Mouse (Mus musculus) testis, adult 2 months (tissue): ENCODE measurements around the gene Foxa1. TPM values are rescaled to one million over a fixed set of nuclear protein-coding genes. Genes with fewer than 3 reads are reported as not detected.

ENCODE experiments used
- H3K27ac ChIP-seq: fragments of 200-500 bp; 2 replicates; pipeline ENCODE4 v1.5.1; 2012; ENCODE audit warnings: low read depth, low read length; ENCODE audit not compliant: control insufficient read depth, insufficient read depth
- H3K27me3 ChIP-seq: fragments of 200-500 bp; 2 replicates; pipeline ENCODE4 v1.6.1; 2012; ENCODE audit warnings: mild to moderate bottlenecking, low read length, moderate library complexity; ENCODE audit not compliant: control insufficient read depth, insufficient read depth
- H3K36me3 ChIP-seq: fragments of 200-500 bp; 2 replicates; pipeline ENCODE4 v1.6.1; 2012; ENCODE audit warnings: mild to moderate bottlenecking, low read length; ENCODE audit not compliant: control insufficient read depth, insufficient read depth
- H3K4me1 ChIP-seq: fragments of 200-500 bp; 2 replicates; pipeline ENCODE4 v1.6.1; 2012; ENCODE audit warnings: low read length; ENCODE audit not compliant: control insufficient read depth, insufficient read depth
- H3K4me3 ChIP-seq: fragments of 200-500 bp; 2 replicates; pipeline ENCODE4 v1.5.1; 2012; ENCODE audit warnings: low read depth, mild to moderate bottlenecking, low read length, moderate library complexity, mixed read lengths; ENCODE audit not compliant: control insufficient read depth
- CTCF ChIP-seq: fragments of 200-500 bp; IDR thresholded peaks from 2 replicates; pipeline ENCODE4 v1.5.1; 2012; ENCODE audit warnings: low read depth, mild to moderate bottlenecking, inconsistent platforms, low read length, moderate library complexity; ENCODE audit not compliant: control insufficient read depth, insufficient read depth, insufficient replicate concordance
- POLR2A ChIP-seq: fragments of 200-500 bp; IDR thresholded peaks from 2 replicates; pipeline ENCODE4 v1.6.1; 2012; ENCODE audit warnings: low read depth, mild to moderate bottlenecking, inconsistent platforms, low read length, moderate library complexity; ENCODE audit not compliant: control insufficient read depth
- polyA plus RNA-seq: library from polyadenylated mRNA; depleted of rRNA; stranded (reverse); fragments of >200 nt; gene quantifications from 2 replicates; pipeline ENCODE4 v1.2.3, GENCODE M21; 2012; rRNA removed

Foxa1 gene
- polyA plus RNA-seq, 1 experiment = 0.25 TPM

DNA sequence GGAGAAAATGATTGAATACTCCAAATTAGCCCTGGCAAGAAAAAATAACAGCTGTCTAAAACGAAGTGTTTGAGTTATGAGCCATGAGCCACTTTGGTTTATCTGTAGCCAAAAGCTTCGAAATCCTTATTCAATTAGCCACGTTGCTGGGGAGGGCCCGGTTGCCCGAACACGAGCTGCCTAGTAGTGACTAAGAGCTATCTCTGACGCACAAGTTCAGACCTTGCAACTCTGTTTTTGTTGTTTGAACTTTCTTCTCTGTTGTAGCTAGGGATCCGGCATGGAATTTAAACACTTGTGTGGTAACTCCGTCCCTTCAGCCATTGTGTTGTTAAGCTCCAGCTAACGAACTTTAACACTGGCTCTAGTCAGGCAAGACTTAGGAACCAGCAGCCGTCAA, 37.8 kb downstream of the Foxa1 start:
- Histone ChIP-seq H3K27ac (no peak overlapping the region), H3K36me3 (no peaks in the 10 kb centered on the region), H3K27me3 (no peaks in the 10 kb centered on the region), H3K4me3 (no peak overlapping the region), H3K4me1 (no peaks in the 10 kb centered on the region)
- TF ChIP-seq POLR2A (no peak), CTCF (no peak)

GRCm38 (mm10) chr12:57505329-57505728, 41.4 kb downstream of the Foxa1 start:
- Histone ChIP-seq H3K27me3 (no peaks in the 10 kb centered on the region), H3K4me3 (no peak overlapping the region), H3K36me3 (no peaks in the 10 kb centered on the region), H3K27ac (no peak overlapping the region), H3K4me1 (no peaks in the 10 kb centered on the region)
- no peak for TF ChIP-seq CTCF
- no peak for TF ChIP-seq POLR2A

- H3K27me3 ChIP-seq = no peaks in the 10 kb centered on the region
- TF ChIP-seq POLR2A (no peak), CTCF (no peak)
- no peaks in the 10 kb centered on the region for H3K36me3 ChIP-seq
- no peaks in the 10 kb centered on the region for H3K4me1 ChIP-seq
- no peak overlapping the region for H3K4me3 ChIP-seq
- H3K27ac ChIP-seq = no peak overlapping the region
Observed at GRCm38 (mm10) chr12:57500246-57500645, 46.5 kb downstream of the Foxa1 start.

DNA sequence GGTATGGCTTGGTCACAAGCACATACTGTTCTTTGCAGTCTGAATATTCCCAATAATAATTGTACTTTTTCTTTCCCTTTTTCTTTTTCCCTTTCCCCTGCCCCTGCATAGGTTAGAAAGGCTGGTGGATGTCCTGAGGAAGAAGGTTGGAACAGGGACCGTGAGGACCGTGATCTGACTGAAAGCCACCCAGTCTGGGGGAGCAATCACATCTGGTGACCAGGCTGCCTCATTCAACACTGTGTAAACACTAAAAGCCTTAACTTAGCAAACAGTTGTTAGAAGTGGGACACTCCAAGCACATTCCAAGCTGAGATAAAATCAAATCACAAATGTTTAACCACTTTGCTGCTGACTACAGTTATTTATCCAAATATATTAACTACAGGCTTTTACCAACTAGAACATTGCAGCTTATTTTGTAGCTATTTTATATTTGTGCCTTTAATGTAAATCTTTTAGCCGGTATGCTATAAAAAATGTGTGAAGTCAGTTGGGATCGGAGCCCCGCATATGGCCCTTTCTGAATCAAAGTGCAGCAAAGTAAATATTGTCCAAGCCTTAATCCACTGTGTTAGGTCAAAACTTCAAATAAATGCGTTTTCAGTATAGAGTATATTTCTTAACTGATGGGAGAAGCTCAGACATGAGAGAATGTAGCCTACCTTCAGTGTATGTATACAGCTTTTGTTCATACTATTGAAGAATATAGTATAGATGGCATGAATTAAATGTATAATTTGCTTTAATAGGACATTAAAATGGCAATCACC, 50.2 kb downstream of the Foxa1 start:
- Histone ChIP-seq H3K27me3 (no peaks in the 10 kb centered on the region), H3K27ac (no peak overlapping the region), H3K36me3 (no peaks in the 10 kb centered on the region), H3K4me3 (no peak overlapping the region), H3K4me1 (no peaks in the 10 kb centered on the region)
- no peak for TF ChIP-seq CTCF
- no peak for TF ChIP-seq POLR2A

Other genes starting within 250 kb of the Foxa1 start
- 28.9 and 32.9 TPM in 2 replicates for gene Ttc6, start 17.2 kb upstream of the Foxa1 start, polyA plus RNA-seq